Comparison of ENCODE assay signal across 9 mouse cellular contexts in genomic region chr11:97628303-97628567, GRCm38 (mm10). TPM values are rescaled to one million over a fixed set of nuclear protein-coding genes. Genes with fewer than 3 reads are reported as not detected.
DNase-seq lines count a peak whose midpoint lies in the region; ATAC-seq and TF ChIP-seq lines count a peak whose summit lies in the region.
"Had no signal": no experiment of that assay in that cellular context is flagged by ENCODE, and none has a peak within 500 bp of the region (broad histone marks: within the 10 kb centered on the region; RNA-seq: fewer than 3 reads in every experiment).

No protein-coding gene starts in this region.

- WGBS in heart, embryonic 14.5 days = 0% methylated on average over 28 of the region's 28 CpGs
- WGBS in heart, postnatal 0 days = under 1% methylated on average over 28 of the region's 28 CpGs
- 1% methylated on average over 28 of the region's 28 CpGs for WGBS in liver, postnatal 0 days (ENCODE audit: insufficient replicate concordance)

- H3K4me2 ChIP-seq in heart, embryonic 14.5 days (ENCODE audit: low read length) = peak overlapping the region; percentile 95
- H3K4me2 ChIP-seq in heart, postnatal 0 days (ENCODE audit: low read depth, low read length) = peak overlapping the region; percentile 91
- H3K4me2 ChIP-seq in liver, postnatal 0 days (ENCODE audit: low read depth, low read length) = peak overlapping the region; percentile 85

- intact Hi-C loops in heart, postnatal 25 days (cut with DNase I) = no loop called here

- no peak for TF ChIP-seq EP300 in heart, postnatal 0 days (IDR thresholded peaks at IDR 0.05; ENCODE audit: low read depth)
- TF ChIP-seq EP300 in liver, postnatal 0 days (IDR thresholded peaks at IDR 0.05; ENCODE audit: low read depth) = no peak

- no peaks in the 10 kb centered on the region for H3K36me3 ChIP-seq in heart, embryonic 14.5 days (ENCODE audit: control insufficient read depth, insufficient read depth, low read length)
- H3K36me3 ChIP-seq in heart, postnatal 0 days (replicated peaks; ENCODE audit: control insufficient read depth, insufficient read depth, low read length) = no peaks in the 10 kb centered on the region
- H3K36me3 ChIP-seq in liver, postnatal 0 days (replicated peaks; ENCODE audit: insufficient read depth, low read length) = no peaks in the 10 kb centered on the region

- H3K27me3 ChIP-seq in heart, embryonic 14.5 days (ENCODE audit: control insufficient read depth, insufficient read depth, low read length) = peaks cover 83% of the 10 kb centered on the region
- H3K27me3 ChIP-seq in heart, postnatal 0 days (ENCODE audit: control insufficient read depth, insufficient read depth, low read length) = peaks cover 84% of the 10 kb centered on the region
- peaks cover 83% of the 10 kb centered on the region for H3K27me3 ChIP-seq in liver, postnatal 0 days (ENCODE audit: insufficient read depth, low read length)

- no peaks in the 10 kb centered on the region for H3K9me3 ChIP-seq in heart, embryonic 14.5 days (ENCODE audit: control insufficient read depth, low read length)
- no peaks in the 10 kb centered on the region for H3K9me3 ChIP-seq in heart, postnatal 0 days (replicated peaks; ENCODE audit: control insufficient read depth, low read length)
- H3K9me3 ChIP-seq in liver, postnatal 0 days (ENCODE audit: low read length) = no peaks in the 10 kb centered on the region

- peak overlapping the region; percentile 55 to 63; a peak in 3 of 4 replicates for H3K4me3 ChIP-seq in heart, embryonic 14.5 days (ENCODE audit: control insufficient read depth in 1 of 2, insufficient read depth in 1 of 2, low read depth in 1 of 2, low read length in 2 of 2)
- H3K4me3 ChIP-seq in bone marrow macrophage, adult 2 months (ENCODE audit: insufficient read depth, low read length) = peak overlapping the region; percentile 72; the same call in 1 of the 2 replicates
- H3K4me3 ChIP-seq in heart, postnatal 0 days (ENCODE audit: low read depth, low read length) = peak overlapping the region; percentile 63
- H3K4me3 ChIP-seq in liver, postnatal 0 days (ENCODE audit: low read depth, low read length) = peak overlapping the region; percentile 47
- H3K4me3 ChIP-seq: erythroblast, embryonic 14.5 days had no signal

- H3K4me1 ChIP-seq in heart, embryonic 14.5 days (ENCODE audit: control insufficient read depth in 2 of 2, insufficient read depth in 2 of 2, low read length in 2 of 2) = peaks cover 2 to 7% of the 10 kb centered on the region in 2 experiments; a peak in 2 of 4 replicates
- H3K4me1 ChIP-seq in bone marrow macrophage, adult 2 months (ENCODE audit: control insufficient read depth, insufficient read depth, low read length) = peaks cover 7% of the 10 kb centered on the region; the same call in 1 of the 2 replicates
- no peaks in the 10 kb centered on the region for H3K4me1 ChIP-seq in heart, postnatal 0 days (ENCODE audit: control insufficient read depth, insufficient read depth)
- peaks cover 8% of the 10 kb centered on the region; the same call in 1 of the 2 replicates for H3K4me1 ChIP-seq in liver, postnatal 0 days (ENCODE audit: insufficient read depth)

- no peak overlapping the region for H3K27ac ChIP-seq in heart, embryonic 14.5 days (replicated peaks in 1 of 2; ENCODE audit: control insufficient read depth in 1 of 2, insufficient read depth in 1 of 2, low read depth in 2 of 2, low read length in 2 of 2)
- no peak overlapping the region for H3K27ac ChIP-seq in bone marrow macrophage, adult 2 months (ENCODE audit: insufficient read depth, low read depth, low read length)
- H3K27ac ChIP-seq in heart, postnatal 0 days (ENCODE audit: low read depth) = no peak overlapping the region
- no peak overlapping the region for H3K27ac ChIP-seq in liver, postnatal 0 days (ENCODE audit: low read depth)

- TF ChIP-seq CTCF in bone marrow macrophage, adult 2 months (IDR thresholded peaks at IDR 0.05; ENCODE audit: low read depth, low read length) = no peak
- TF ChIP-seq CTCF in heart, postnatal 0 days (IDR thresholded peaks at IDR 0.05; ENCODE audit: low read depth) = no peak
- TF ChIP-seq CTCF in liver, postnatal 0 days (IDR thresholded peaks at IDR 0.05; ENCODE audit: low read depth) = no peak

- H3K9ac ChIP-seq in heart, embryonic 14.5 days (ENCODE audit: low read length) = 0 out of 2 replicates have a peak overlapping the region, but pooled peaks have one; percentile 17
- H3K9ac ChIP-seq in heart, postnatal 0 days (replicated peaks; ENCODE audit: low read depth, low read length) = no peak overlapping the region
- no peak overlapping the region for H3K9ac ChIP-seq in liver, postnatal 0 days (replicated peaks)

- no peak for TF ChIP-seq POLR2A in bone marrow macrophage, adult 2 months (IDR thresholded peaks at IDR 0.05; ENCODE audit: borderline replicate concordance, low read depth, low read length)

- no peak for DNase-seq in heart, postnatal 25 days (ENCODE audit: low spot score)
- no peak for DNase-seq in heart, postnatal 0 days (ENCODE audit: low spot score)
- no peak for DNase-seq in liver, postnatal 0 days
- no peak for DNase-seq in spleen, postnatal 14 days (ENCODE audit: low spot score in 2 of 2)
- no peak for DNase-seq in adrenal gland, adult 8-10 months

- no peak for ATAC-seq in heart, embryonic 14.5 days (ENCODE audit: insufficient number of reproducible peaks, insufficient read depth, low FRiP score, low read depth)
- no peak for ATAC-seq in heart, postnatal 0 days (ENCODE audit: insufficient read depth, low read depth)
- no peak for ATAC-seq in liver, postnatal 0 days
- ATAC-seq in erythroid progenitor cell, adult 5-6 weeks (replicated peaks; ENCODE audit: low FRiP score, poor library complexity, severe bottlenecking) = no peak

RNA-seq across cellular contexts. Expression of gene Epop, which starts 1.3 kb away (rescaled TPM):
- 0.77 and 1.00 TPM in 2 replicates for polyA plus RNA-seq in heart, embryonic 14.5 days (2014; fragmentation: Nextera tagmentation; extraction: Ambion mirVana)
- total RNA-seq in heart, postnatal 25 days (2021) = 1 to 10 TPM in 1 of 2 experiments, under 1 TPM in 1; 0.94 to 1.5 TPM
- polyA plus RNA-seq in bone marrow macrophage, adult 2 months (2012; ENCODE audit: insufficient read depth, insufficient read length, missing spikeins) = 2.5 and 3.0 TPM in 2 replicates
- 3.6 and 6.0 TPM in 2 replicates for total RNA-seq in heart, postnatal 0 days (2014; rRNA removed; ENCODE audit: low replicate concordance)
- polyA plus RNA-seq in heart, postnatal 0 days (2015; fragmentation: Nextera tagmentation; extraction: Ambion mirVana) = 0.15 and 0.32 TPM in 2 replicates
- polyA plus RNA-seq in liver, postnatal 0 days (2015; fragmentation: Nextera tagmentation; extraction: Ambion mirVana) = 1.1 and 1.6 TPM in 2 replicates
- total RNA-seq in erythroid progenitor cell, adult 5-6 weeks (2015; ENCODE audit: low replicate concordance) = 1.4 TPM in 1 of 2 replicates, not detected in the other
- total RNA-seq in erythroid progenitor cell, adult 5-6 weeks (2017; ENCODE audit: low replicate concordance) = not detected in 2 replicates
- 1 to 10 TPM; 2.1 to 5.4 (median 4.0) TPM for total RNA-seq in adrenal gland, adult 8-10 months (2022)

RNA-seq across cellular contexts. Expression of gene Mllt6, which starts 35.0 kb away (rescaled TPM):
- 3.2 and 3.3 TPM in 2 replicates for polyA plus RNA-seq in heart, embryonic 14.5 days (2014; fragmentation: Nextera tagmentation; extraction: Ambion mirVana)
- total RNA-seq in heart, postnatal 25 days (2021) = 10 to 100 TPM; 59.8 to 63.3 TPM
- 40.4 and 48.7 TPM in 2 replicates for polyA plus RNA-seq in bone marrow macrophage, adult 2 months (2012; ENCODE audit: insufficient read depth, insufficient read length, missing spikeins)
- total RNA-seq in heart, postnatal 0 days (2014; rRNA removed; ENCODE audit: low replicate concordance) = 45.2 and 46.1 TPM in 2 replicates
- 1.6 and 1.7 TPM in 2 replicates for polyA plus RNA-seq in heart, postnatal 0 days (2015; fragmentation: Nextera tagmentation; extraction: Ambion mirVana)
- polyA plus RNA-seq in liver, postnatal 0 days (2015; fragmentation: Nextera tagmentation; extraction: Ambion mirVana) = 0.32 and 0.38 TPM in 2 replicates
- total RNA-seq in erythroid progenitor cell, adult 5-6 weeks (2015; ENCODE audit: low replicate concordance) = 2.1 and 9.7 TPM in 2 replicates
- total RNA-seq in erythroid progenitor cell, adult 5-6 weeks (2017; ENCODE audit: low replicate concordance) = 1.3 and 3.9 TPM in 2 replicates
- 10 to 100 TPM; 53.1 to 99.4 (median 71.8) TPM for total RNA-seq in adrenal gland, adult 8-10 months (2022)

RNA-seq across cellular contexts. Expression of gene Srcin1, which starts 52.2 kb away (rescaled TPM):
- 0.22 TPM in 1 of 2 replicates, not detected in the other for polyA plus RNA-seq in heart, embryonic 14.5 days (2014; fragmentation: Nextera tagmentation; extraction: Ambion mirVana)
- total RNA-seq in heart, postnatal 25 days (2021) = under 1 TPM; 0.20 to 0.47 TPM
- not detected in 2 replicates for polyA plus RNA-seq in bone marrow macrophage, adult 2 months (2012; ENCODE audit: insufficient read depth, insufficient read length, missing spikeins)
- total RNA-seq in heart, postnatal 0 days (2014; rRNA removed; ENCODE audit: low replicate concordance) = not detected in 2 replicates
- 0.04 TPM in 1 of 2 replicates, not detected in the other for polyA plus RNA-seq in heart, postnatal 0 days (2015; fragmentation: Nextera tagmentation; extraction: Ambion mirVana)
- 0.02 and 0.05 TPM in 2 replicates for polyA plus RNA-seq in liver, postnatal 0 days (2015; fragmentation: Nextera tagmentation; extraction: Ambion mirVana)
- total RNA-seq in erythroid progenitor cell, adult 5-6 weeks (2015; ENCODE audit: low replicate concordance) = not detected in 2 replicates
- not detected in 2 replicates for total RNA-seq in erythroid progenitor cell, adult 5-6 weeks (2017; ENCODE audit: low replicate concordance)
- total RNA-seq in adrenal gland, adult 8-10 months (2022) = 10 to 100 TPM; 10.7 to 37.6 (median 19.9) TPM
- polyA plus RNA-seq: erythroblast, embryonic 14.5 days had no signal

RNA-seq across cellular contexts. Expression of gene Cisd3, which starts 57.4 kb away (rescaled TPM):
- 52.6 and 63.2 TPM in 2 replicates for polyA plus RNA-seq in heart, embryonic 14.5 days (2014; fragmentation: Nextera tagmentation; extraction: Ambion mirVana)
- total RNA-seq in heart, postnatal 25 days (2021) = 100 to 1,000 TPM; 145 to 155 TPM
- polyA plus RNA-seq in bone marrow macrophage, adult 2 months (2012; ENCODE audit: insufficient read depth, insufficient read length, missing spikeins) = 45.2 and 50.2 TPM in 2 replicates
- total RNA-seq in heart, postnatal 0 days (2014; rRNA removed; ENCODE audit: low replicate concordance) = 46.1 and 50.8 TPM in 2 replicates
- polyA plus RNA-seq in heart, postnatal 0 days (2015; fragmentation: Nextera tagmentation; extraction: Ambion mirVana) = 125 and 135 TPM in 2 replicates
- polyA plus RNA-seq in liver, postnatal 0 days (2015; fragmentation: Nextera tagmentation; extraction: Ambion mirVana) = 54.6 and 63.7 TPM in 2 replicates
- total RNA-seq in erythroid progenitor cell, adult 5-6 weeks (2015; ENCODE audit: low replicate concordance) = 6.3 TPM in 1 of 2 replicates, not detected in the other
- total RNA-seq in erythroid progenitor cell, adult 5-6 weeks (2017; ENCODE audit: low replicate concordance) = not detected in 2 replicates
- 100 to 1,000 TPM; 153 to 194 (median 169) TPM for total RNA-seq in adrenal gland, adult 8-10 months (2022)
- polyA plus RNA-seq: erythroblast, embryonic 14.5 days had no signal

Comparison
In these comparisons a context has a peak if more than half of its experiments do, and no peak if none do; other contexts are left out.
1. RNA of gene Srcin1, which starts 52.2 kb away (total RNA-seq): 10.7 to 37.6 TPM in adrenal gland, adult 8-10 months; 0.20 to 0.47 TPM in heart, postnatal 25 days, not detected in heart, postnatal 0 days and not detected in erythroid progenitor cell, adult 5-6 weeks; every median in the first group is over 4 times any median in the second.
2. Peak in every context shown above with its lines, with median percentiles within 50 percentile points of each other: H3K4me2 ChIP-seq and H3K4me3 ChIP-seq.